Mouse (Mus musculus) neural tube, embryonic 13.5 days (tissue): ENCODE measurements around the gene Tcl1b3. TPM values are rescaled to one million over a fixed set of nuclear protein-coding genes. Genes with fewer than 3 reads are reported as not detected.
A peak's percentile ranks its signal among the peaks of the same experiment; 100 is the strongest.
"Not testable (repeated sequence)": the region's sequence is repeated elsewhere in the genome, so short reads cannot be mapped to it uniquely, and the experiment has no call there.

Experiments used
- ATAC-seq: fragments of 200-750 bp; cut with Nextera tagmentation; 2 replicates; pipeline ENCODE4 v1.8.0; 2017; ENCODE audit warnings: low read depth, mild to moderate bottlenecking, moderate TSS enrichment, moderate library complexity
- H3K27ac ChIP-seq: fragments of 300-500 bp; sonication (generic); replicated peaks from 2 replicates; pipeline ENCODE4 v1.5.1; 2015; ENCODE audit warnings: moderate library complexity, mild to moderate bottlenecking, inconsistent platforms
- H3K27me3 ChIP-seq: fragments of 300-500 bp; sonication (generic); 2 replicates; pipeline ENCODE4 v1.6.1; 2015; ENCODE audit warnings: mild to moderate bottlenecking, inconsistent platforms
- H3K36me3 ChIP-seq: fragments of 300-500 bp; sonication (generic); 2 replicates; pipeline ENCODE4 v1.6.1; 2015; ENCODE audit warnings: mild to moderate bottlenecking, inconsistent platforms
- H3K4me1 ChIP-seq: fragments of 300-500 bp; sonication (generic); replicated peaks from 2 replicates; pipeline ENCODE4 v1.6.1; 2015; ENCODE audit warnings: inconsistent platforms
- H3K4me2 ChIP-seq: fragments of 300-500 bp; sonication (generic); 2 replicates; pipeline ENCODE4 v1.6.1; 2015; ENCODE audit warnings: inconsistent platforms, mild to moderate bottlenecking, moderate library complexity
- H3K4me3 ChIP-seq: fragments of 300-500 bp; sonication (generic); 2 replicates; pipeline ENCODE4 v1.5.1; 2015; ENCODE audit warnings: mild to moderate bottlenecking, inconsistent platforms
- H3K9ac ChIP-seq: fragments of 300-500 bp; sonication (generic); 2 replicates; pipeline ENCODE4 v1.6.1; 2015; ENCODE audit warnings: moderate library complexity, mild to moderate bottlenecking, inconsistent platforms
- H3K9me3 ChIP-seq: fragments of 300-500 bp; sonication (generic); 2 replicates; pipeline ENCODE4 v1.6.1; 2016; ENCODE audit warnings: inconsistent platforms
- WGBS: fragments of 180-500 bp; shearing (Covaris S2); methylation state at CpG from one replicate; pipeline ENCODE4 v1.1.7; 2015; 5-methylcytosine and 5-hydroxymethylcytosine counted together
- polyA plus RNA-seq: library from polyadenylated mRNA; unstranded; fragments of >200 nt; fragmentation: Nextera tagmentation; extraction: Ambion mirVana; gene quantifications from 2 replicates; pipeline ENCODE4 v1.2.1, GENCODE M21; 2015

Tcl1b3 gene
- polyA plus RNA-seq, 1 experiment from 2014 or later: not detected

GRCm38 (mm10) chr12:105199684-105200497 lies 9.0 kb downstream of the Tcl1b3 start:
- not testable (repeated sequence) for H3K9me3 ChIP-seq, H3K9ac ChIP-seq, H3K4me1 ChIP-seq, H3K4me2 ChIP-seq, ATAC-seq, H3K27me3 ChIP-seq, H3K4me3 ChIP-seq, H3K36me3 ChIP-seq, H3K27ac ChIP-seq
- 29% methylated on average over 7 of the region's 7 CpGs for WGBS

GRCm38 (mm10) chr12:105201657-105202056 lies 10.8 kb downstream of the Tcl1b3 start, which contains the start of gene Tcl1b4:
TSS of gene Tcl1b4 (plus strand) at chr12:105201957.
- H3K4me2 ChIP-seq, H3K4me3 ChIP-seq, ATAC-seq, H3K27ac ChIP-seq, H3K9ac ChIP-seq, H3K4me1 ChIP-seq, H3K27me3 ChIP-seq, H3K9me3 ChIP-seq, H3K36me3 ChIP-seq: not testable (repeated sequence)
- 92% methylated on average over 1 of the region's 1 CpGs for WGBS

- 81% methylated on average over 1 of the region's 1 CpGs for WGBS
- Histone ChIP-seq H3K4me2 (no peak overlapping the region), H3K27me3 (no peaks in the 10 kb centered on the region), H3K27ac (no peak overlapping the region), H3K4me3 (no peak overlapping the region), H3K9me3 (no peaks in the 10 kb centered on the region), H3K36me3 (no peaks in the 10 kb centered on the region), H3K4me1 (no peaks in the 10 kb centered on the region), H3K9ac (no peak overlapping the region)
- no peak for ATAC-seq
Observed at GRCm38 (mm10) chr12:105207071-105207470, 16.2 kb downstream of the Tcl1b3 start.

GRCm38 (mm10) chr12:105208441-105208840 lies 17.6 kb downstream of the Tcl1b3 start:
- Histone ChIP-seq H3K9me3 (no peaks in the 10 kb centered on the region), H3K27ac (no peak overlapping the region), H3K36me3 (no peaks in the 10 kb centered on the region), H3K9ac (no peak overlapping the region), H3K4me2 (no peak overlapping the region), H3K27me3 (no peaks in the 10 kb centered on the region), H3K4me3 (no peak overlapping the region), H3K4me1 (no peaks in the 10 kb centered on the region)
- ATAC-seq: no peak
- WGBS: 91% methylated on average over 1 of the region's 1 CpGs

GRCm38 (mm10) chr12:105209231-105209630 lies 18.4 kb downstream of the Tcl1b3 start:
- Histone ChIP-seq H3K27ac (no peak overlapping the region), H3K36me3 (no peaks in the 10 kb centered on the region), H3K4me2 (no peak overlapping the region), H3K4me3 (no peak overlapping the region), H3K9ac (no peak overlapping the region), H3K9me3 (no peaks in the 10 kb centered on the region), H3K27me3 (no peaks in the 10 kb centered on the region), H3K4me1 (no peaks in the 10 kb centered on the region)
- 95% methylated on average over 7 of the region's 7 CpGs for WGBS
- ATAC-seq: no peak

GRCm38 (mm10) chr12:105217101-105217760 lies 26.4 kb downstream of the Tcl1b3 start:
- Histone ChIP-seq H3K27ac (no peak overlapping the region), H3K4me2 (no peak overlapping the region), H3K27me3 (no peaks in the 10 kb centered on the region), H3K9me3 (no peaks in the 10 kb centered on the region), H3K4me3 (no peak overlapping the region), H3K4me1 (no peaks in the 10 kb centered on the region), H3K36me3 (no peaks in the 10 kb centered on the region), H3K9ac (no peak overlapping the region)
- 91% methylated on average over 7 of the region's 7 CpGs for WGBS
- ATAC-seq: no peak

- Histone ChIP-seq H3K9me3 (no peaks in the 10 kb centered on the region), H3K4me2 (no peak within 1 kb of the TSS), H3K27me3 (no peaks in the 10 kb centered on the region), H3K27ac (no peak within 1 kb of the TSS), H3K4me3 (no peak within 1 kb of the TSS), H3K4me1 (no peaks in the 10 kb centered on the region), H3K36me3 (no peaks in the 10 kb centered on the region), H3K9ac (no peak within 1 kb of the TSS)
- WGBS: 89% methylated on average over 22 of the region's 22 CpGs
- no peak for ATAC-seq
Observed at GRCm38 (mm10) chr12:105222601-105223319, 31.9 kb downstream of the Tcl1b3 start, which contains the start of gene Tcl1. TSS of gene Tcl1 (minus strand) at chr12:105222793.

GRCm38 (mm10) chr12:105224621-105225320 lies 33.9 kb downstream of the Tcl1b3 start:
- WGBS: 33% methylated on average over 16 of the region's 16 CpGs
- no peak overlapping the region for H3K4me3 ChIP-seq
- no peaks in the 10 kb centered on the region for H3K36me3 ChIP-seq
- ATAC-seq: no peak
- H3K4me2 ChIP-seq: no peak overlapping the region
- H3K27me3 ChIP-seq: no peaks in the 10 kb centered on the region
- H3K4me1 ChIP-seq: no peaks in the 10 kb centered on the region
- H3K9me3 ChIP-seq: no peaks in the 10 kb centered on the region
- H3K9ac ChIP-seq: no peak overlapping the region
- no peak overlapping the region for H3K27ac ChIP-seq

GRCm38 (mm10) chr12:105234362-105234761 lies 43.5 kb downstream of the Tcl1b3 start:
- Histone ChIP-seq H3K9me3 (no peaks in the 10 kb centered on the region), H3K27ac (no peak overlapping the region), H3K9ac (no peak overlapping the region), H3K4me1 (no peaks in the 10 kb centered on the region), H3K4me2 (no peak overlapping the region), H3K4me3 (no peak overlapping the region), H3K27me3 (no peaks in the 10 kb centered on the region), H3K36me3 (no peaks in the 10 kb centered on the region)
- WGBS: 71% methylated on average over 11 of the region's 11 CpGs
- ATAC-seq: no peak

- ATAC-seq: no peak
- no peak overlapping the region for H3K9ac ChIP-seq
- H3K4me3 ChIP-seq: no peak overlapping the region
- H3K4me1 ChIP-seq: no peaks in the 10 kb centered on the region
- no peaks in the 10 kb centered on the region for H3K36me3 ChIP-seq
- H3K27ac ChIP-seq: no peak overlapping the region
- H3K9me3 ChIP-seq: no peaks in the 10 kb centered on the region
- 84% methylated on average over 3 of the region's 3 CpGs for WGBS
- no peak overlapping the region for H3K4me2 ChIP-seq
- no peaks in the 10 kb centered on the region for H3K27me3 ChIP-seq
Observed at GRCm38 (mm10) chr12:105235091-105235490, 44.2 kb downstream of the Tcl1b3 start.

GRCm38 (mm10) chr12:105239060-105239459 lies 48.2 kb downstream of the Tcl1b3 start:
- no peaks in the 10 kb centered on the region for H3K27me3 ChIP-seq
- H3K27ac ChIP-seq: 0 out of 2 replicates have a peak overlapping the region, but pooled peaks have one; percentile 6
- H3K36me3 ChIP-seq: no peaks in the 10 kb centered on the region
- 67% methylated on average over 9 of the region's 9 CpGs for WGBS
- no peaks in the 10 kb centered on the region for H3K4me1 ChIP-seq
- no peak overlapping the region for H3K4me3 ChIP-seq
- no peaks in the 10 kb centered on the region for H3K9me3 ChIP-seq
- ATAC-seq: no peak
- no peak overlapping the region for H3K4me2 ChIP-seq
- no peak overlapping the region for H3K9ac ChIP-seq
